Mouse (Mus musculus): ENCODE results near the gene Smyd5. TPM values are rescaled to one million over a fixed set of nuclear protein-coding genes. Genes with fewer than 3 reads are reported as not detected.
"Not testable (repeated sequence)": the region's sequence is repeated elsewhere in the genome, so short reads cannot be mapped to it uniquely, and the experiment has no call there.

Gene Smyd5
- total RNA-seq, 1 experiment from 2014 or later = 19.5 TPM

DNA sequence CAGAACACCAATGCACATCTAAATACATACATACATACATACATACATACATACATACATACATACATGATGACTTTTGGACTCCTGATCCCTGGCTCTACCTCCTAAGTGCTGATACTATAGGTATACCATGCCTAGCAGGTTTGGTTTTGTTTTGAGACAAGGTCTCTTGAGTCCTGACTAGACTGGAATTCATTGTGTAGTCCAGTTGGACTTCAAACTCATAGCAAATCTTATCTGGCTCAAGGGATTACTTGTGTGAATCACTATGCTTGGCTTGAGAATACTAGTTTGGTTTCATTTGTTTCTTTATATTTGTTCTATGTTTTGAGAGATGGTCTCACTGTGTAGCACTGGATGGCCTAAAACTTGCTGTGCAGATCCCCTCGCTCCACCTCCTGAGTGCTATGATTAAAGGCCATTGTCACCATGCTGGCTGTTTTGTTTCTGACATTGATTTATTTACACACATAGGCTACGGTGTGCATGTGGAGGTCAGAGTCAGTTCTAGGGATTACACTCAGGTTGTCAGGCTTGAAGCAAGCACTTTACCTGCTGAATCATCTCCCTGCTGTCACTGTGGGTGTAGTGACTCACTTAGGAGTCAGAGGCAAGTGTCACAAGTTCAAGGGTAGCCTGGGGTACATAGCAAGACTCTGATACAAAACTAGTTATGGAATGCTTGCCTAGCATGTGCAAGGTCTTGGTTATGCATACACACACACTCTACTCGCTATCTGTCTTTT is 11.9 kb downstream of the Smyd5 start:
- no peak for ATAC-seq (replicated peaks; ENCODE audit: insufficient number of reproducible peaks, low FRiP score, low TSS enrichment, poor library complexity, severe bottlenecking)

- no peak for ATAC-seq (replicated peaks; ENCODE audit: insufficient number of reproducible peaks, low FRiP score, low TSS enrichment, poor library complexity, severe bottlenecking)
Observed at GRCm38 (mm10) chr6:85444266-85444965, 12.6 kb downstream of the Smyd5 start.

DNA sequence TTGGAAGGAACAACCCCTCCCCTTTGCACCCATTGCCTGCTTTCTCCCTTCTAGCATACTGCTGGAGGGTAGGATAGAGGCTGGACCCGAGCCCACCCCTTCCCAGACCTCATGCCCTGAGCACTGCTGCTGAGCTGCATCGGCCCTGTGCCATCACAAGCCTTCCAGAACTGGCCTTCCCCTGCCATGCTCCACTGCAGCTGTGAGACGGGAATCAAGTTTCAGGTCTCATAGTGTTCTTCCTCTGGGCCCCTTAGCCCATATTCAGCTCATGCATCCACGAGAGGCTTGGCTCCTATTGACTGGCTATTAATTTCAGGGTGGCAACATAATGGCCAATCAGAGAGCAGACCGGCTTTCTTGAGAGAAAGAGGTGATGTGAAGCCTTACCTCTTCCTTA is 13.5 kb downstream of the Smyd5 start:
- ATAC-seq (replicated peaks; ENCODE audit: insufficient number of reproducible peaks, low FRiP score, low TSS enrichment, poor library complexity, severe bottlenecking) = no peak

DNA sequence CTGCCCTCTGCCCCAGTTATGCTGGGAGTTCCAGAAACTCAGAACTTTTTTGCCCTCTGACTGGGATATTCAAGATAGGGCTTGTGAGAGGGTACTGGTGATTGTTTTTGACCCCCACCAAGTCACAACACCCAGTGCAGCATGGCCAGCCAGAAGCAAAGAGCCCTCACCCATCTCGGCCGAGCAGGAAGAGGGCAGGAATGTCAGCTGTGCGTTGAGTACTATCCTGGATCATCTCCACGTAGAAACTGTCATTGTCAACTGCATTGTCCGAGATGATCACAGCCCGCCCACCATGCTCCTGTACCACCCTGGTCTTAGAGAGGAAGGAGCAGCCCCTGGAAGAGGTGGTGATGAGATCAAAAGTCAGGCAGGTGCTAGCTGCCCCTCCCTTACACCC is 15.6 kb downstream of the Smyd5 start:
- no peak for ATAC-seq (replicated peaks; ENCODE audit: insufficient number of reproducible peaks, low FRiP score, low TSS enrichment, poor library complexity, severe bottlenecking)

- ATAC-seq (replicated peaks; ENCODE audit: insufficient number of reproducible peaks, low FRiP score, low TSS enrichment, poor library complexity, severe bottlenecking) = not testable (repeated sequence)
Observed at GRCm38 (mm10) chr6:85450140-85450539, 18.4 kb downstream of the Smyd5 start.

DNA sequence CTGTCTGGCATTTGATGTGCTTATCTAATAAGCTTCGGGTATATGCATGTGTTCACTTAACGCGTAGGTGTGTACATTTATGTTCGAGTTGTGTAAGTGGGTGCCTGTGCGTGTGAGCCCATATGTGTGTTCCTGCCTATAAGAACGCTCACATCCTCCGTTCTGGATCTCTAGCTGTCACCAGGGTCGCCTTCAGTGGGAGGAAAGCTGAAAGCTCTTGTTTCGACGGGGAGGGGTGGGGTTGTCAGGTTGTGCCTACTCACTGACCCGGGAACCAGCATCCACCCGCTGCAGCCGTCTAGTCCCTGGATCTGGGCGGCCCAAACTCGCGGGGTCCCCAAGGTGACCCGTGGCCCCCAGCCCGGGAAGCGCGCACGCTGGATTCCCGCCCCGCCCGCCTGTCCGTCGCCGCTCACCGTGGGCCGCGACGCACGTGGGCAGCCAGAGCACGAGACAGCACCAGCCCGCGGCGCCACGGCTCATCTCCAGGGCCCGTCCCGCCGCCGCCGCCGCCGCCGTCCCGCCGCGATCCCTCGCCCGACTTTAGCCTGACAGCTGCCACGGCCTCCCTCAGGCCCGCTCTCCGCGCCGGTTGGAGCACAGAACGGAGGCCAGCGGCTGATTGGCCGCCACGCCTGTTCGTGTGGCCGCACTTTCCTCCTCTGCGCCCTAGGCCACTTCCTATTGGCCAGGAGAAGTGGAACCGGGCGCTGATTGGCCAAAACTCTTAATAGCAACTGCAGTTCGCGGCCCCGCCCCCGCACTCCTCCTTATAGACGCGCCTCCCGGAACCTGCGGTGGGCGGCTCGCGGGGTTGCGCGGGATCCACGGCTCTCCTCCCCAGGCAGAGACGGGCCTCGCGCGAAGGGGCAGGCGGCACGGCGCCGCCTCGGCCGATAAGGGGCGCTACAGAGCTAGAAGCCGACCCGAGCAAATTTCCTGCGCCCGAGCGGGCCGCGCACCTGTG is 19.2 kb downstream of the Smyd5 start, which contains the start of gene Cct7:
Gene Cct7 (plus strand): TSS at position 818 of the 967 bp plus-strand sequence.
- peak; percentile 88 for ATAC-seq (replicated peaks; ENCODE audit: insufficient number of reproducible peaks, low FRiP score, low TSS enrichment, poor library complexity, severe bottlenecking)

GRCm38 (mm10) chr6:85451664-85452410 is 20.0 kb downstream of the Smyd5 start, which contains the start of gene Pradc1:
Pradc1 (minus strand) TSS chr6:85451970.
- peak; percentile 86 for ATAC-seq (replicated peaks; ENCODE audit: insufficient number of reproducible peaks, low FRiP score, low TSS enrichment, poor library complexity, severe bottlenecking)

- ATAC-seq (replicated peaks; ENCODE audit: insufficient number of reproducible peaks, low FRiP score, low TSS enrichment, poor library complexity, severe bottlenecking) = peak; percentile 9
Observed at GRCm38 (mm10) chr6:85452411-85452665, 20.5 kb downstream of the Smyd5 start.

DNA sequence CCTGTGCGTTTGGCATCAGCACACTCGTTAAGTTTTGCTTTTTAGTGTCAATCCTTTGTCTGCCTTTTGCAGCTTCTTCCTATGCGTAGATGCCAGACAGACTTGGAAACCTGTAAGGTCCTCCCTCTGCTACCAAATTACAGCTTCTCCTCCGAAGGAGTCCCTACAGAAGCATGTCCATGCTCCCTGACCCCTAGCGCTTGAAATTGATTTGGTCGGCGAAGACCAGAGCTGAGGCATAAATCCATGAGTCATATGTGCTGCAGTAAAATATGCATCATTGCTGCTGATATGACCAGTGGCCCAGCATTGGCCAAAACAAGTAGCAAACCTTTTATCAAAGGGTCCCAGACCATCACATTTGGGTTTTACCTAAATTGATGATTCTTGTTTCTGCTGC is 21.0 kb downstream of the Smyd5 start:
- ATAC-seq (replicated peaks; ENCODE audit: insufficient number of reproducible peaks, low FRiP score, low TSS enrichment, poor library complexity, severe bottlenecking) = no peak

DNA sequence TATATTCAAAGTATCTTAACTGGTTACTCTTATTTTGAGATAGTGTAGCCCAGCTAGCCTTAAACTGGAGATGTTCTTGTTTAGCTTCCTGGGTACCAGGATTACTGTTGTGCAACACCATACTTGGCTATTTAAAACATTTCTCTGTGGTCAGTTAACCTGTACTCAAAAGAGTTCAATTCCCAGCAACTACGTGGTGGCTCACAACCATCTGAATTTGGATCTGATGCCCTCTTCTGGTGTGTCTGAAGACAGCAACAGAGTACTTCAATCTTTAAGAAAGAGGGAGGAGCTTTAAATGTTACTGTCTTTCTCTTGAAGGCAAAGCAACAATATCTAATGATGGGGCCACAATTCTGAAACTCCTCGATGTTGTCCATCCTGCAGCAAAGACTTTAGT is 27.8 kb downstream of the Smyd5 start:
- no peak for ATAC-seq (replicated peaks; ENCODE audit: insufficient number of reproducible peaks, low FRiP score, low TSS enrichment, poor library complexity, severe bottlenecking)

DNA sequence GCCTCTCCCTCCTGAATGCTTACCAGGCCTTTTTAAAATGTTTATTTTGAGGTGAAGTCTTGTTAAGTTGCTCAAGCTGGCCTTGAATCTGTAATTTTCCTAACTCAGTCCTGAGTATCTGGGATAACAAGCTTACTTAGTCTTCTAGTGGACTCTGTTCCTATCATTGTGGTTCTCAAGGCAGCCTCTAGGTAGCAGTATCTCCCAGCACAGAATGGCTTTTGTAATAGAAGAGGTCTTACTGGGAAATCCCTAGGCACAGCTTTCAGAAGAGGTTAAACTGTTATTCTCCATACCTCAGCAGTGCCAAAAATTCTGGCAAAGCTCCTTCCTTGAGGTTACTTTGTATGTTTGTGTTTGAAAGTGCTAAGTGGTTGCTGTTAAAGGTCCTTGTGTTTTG is 33.6 kb downstream of the Smyd5 start:
- no peak for ATAC-seq (replicated peaks; ENCODE audit: insufficient number of reproducible peaks, low FRiP score, low TSS enrichment, poor library complexity, severe bottlenecking)

GRCm38 (mm10) chr6:85469660-85470430 is 38.1 kb downstream of the Smyd5 start:
- ATAC-seq (replicated peaks; ENCODE audit: insufficient number of reproducible peaks, low FRiP score, low TSS enrichment, poor library complexity, severe bottlenecking) = no peak

GRCm38 (mm10) chr6:85471962-85472361 is 40.2 kb downstream of the Smyd5 start:
- ATAC-seq (replicated peaks; ENCODE audit: insufficient number of reproducible peaks, low FRiP score, low TSS enrichment, poor library complexity, severe bottlenecking) = no peak

GRCm38 (mm10) chr6:85472542-85472941 is 40.8 kb downstream of the Smyd5 start:
- no peak for ATAC-seq (replicated peaks; ENCODE audit: insufficient number of reproducible peaks, low FRiP score, low TSS enrichment, poor library complexity, severe bottlenecking)

GRCm38 (mm10) chr6:85475581-85475980 is 43.8 kb downstream of the Smyd5 start:
- no peak for ATAC-seq (replicated peaks; ENCODE audit: insufficient number of reproducible peaks, low FRiP score, low TSS enrichment, poor library complexity, severe bottlenecking)

GRCm38 (mm10) chr6:85477366-85477917 is 45.7 kb downstream of the Smyd5 start:
- no peak; the same call in 1 of the 2 replicates for ATAC-seq (replicated peaks; ENCODE audit: insufficient number of reproducible peaks, low FRiP score, low TSS enrichment, poor library complexity, severe bottlenecking)

DNA sequence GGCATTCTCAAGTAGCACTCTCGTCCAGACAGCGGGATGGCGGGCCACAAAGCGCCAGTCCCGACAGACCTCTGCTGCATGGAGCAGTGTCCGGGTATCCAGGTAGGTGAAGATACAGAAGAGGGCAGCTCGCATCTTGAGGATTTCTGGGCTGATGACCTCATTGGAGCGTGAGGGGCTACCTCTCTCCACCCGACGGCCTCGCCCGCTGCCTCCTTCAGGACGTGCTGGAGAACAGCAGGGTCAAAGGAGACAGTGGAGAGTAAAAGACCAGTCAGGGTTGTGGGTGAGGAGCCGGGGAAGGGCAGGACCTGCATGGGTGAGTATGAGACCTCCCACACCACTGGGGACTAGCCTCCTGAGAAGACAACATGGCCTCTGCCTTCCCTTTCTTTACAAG is 46.6 kb downstream of the Smyd5 start:
- ATAC-seq (replicated peaks; ENCODE audit: insufficient number of reproducible peaks, low FRiP score, low TSS enrichment, poor library complexity, severe bottlenecking) = no peak

- no peak for ATAC-seq (replicated peaks; ENCODE audit: insufficient number of reproducible peaks, low FRiP score, low TSS enrichment, poor library complexity, severe bottlenecking)
Observed at GRCm38 (mm10) chr6:85479979-85480378, 48.2 kb downstream of the Smyd5 start.
